Mouse (Mus musculus) G1E (cell line): ENCODE results near the gene Eps8. TPM values are rescaled to one million over a fixed set of nuclear protein-coding genes. Genes with fewer than 3 reads are reported as not detected.

Experiments
- ATAC-seq: 2 replicates; pipeline ENCODE4 v1.8.0; 2016; ENCODE audit warnings: mild to moderate bottlenecking; ENCODE audit not compliant: insufficient number of reproducible peaks, poor library complexity, low FRiP score, severe bottlenecking; ENCODE audit errors: extremely low read depth
- DNase-seq: peaks from one replicate; pipeline ENCODE4 v3.0.0; 2012; ENCODE audit warnings: low spot score
- H3K27me3 ChIP-seq: 2 replicates; pipeline ENCODE4 v1.6.1; 2012; ENCODE audit warnings: mild to moderate bottlenecking, low read length, inconsistent platforms; ENCODE audit not compliant: insufficient read depth
- H3K36me3 ChIP-seq: replicated peaks from 2 replicates; pipeline ENCODE3; 2012; ENCODE audit warnings: mild to moderate bottlenecking, inconsistent platforms
- H3K4me1 ChIP-seq: 2 replicates; pipeline ENCODE4 v1.6.1; 2012; ENCODE audit warnings: low read depth, low read length, inconsistent platforms, mixed read lengths; ENCODE audit not compliant: insufficient read depth
- H3K4me3 ChIP-seq: 2 replicates; pipeline ENCODE4 v1.5.1; 2012; ENCODE audit warnings: low read depth, mild to moderate bottlenecking, inconsistent platforms, low read length, moderate library complexity, mixed read lengths
- H3K9me3 ChIP-seq: replicated peaks from 2 replicates; pipeline ENCODE4 v1.6.1; 2012; ENCODE audit warnings: inconsistent platforms
- CTCF ChIP-seq: IDR thresholded peaks from 2 replicates; pipeline ENCODE4 v1.5.1; 2012; ENCODE audit warnings: low read depth, low read length, inconsistent platforms, mixed read lengths
- GATA1 ChIP-seq: IDR thresholded peaks from 2 replicates; pipeline ENCODE4 v1.6.1; 2012; ENCODE audit warnings: borderline replicate concordance, low read length, inconsistent platforms, mixed read lengths
- GATA2 ChIP-seq: IDR thresholded peaks from 2 replicates; pipeline ENCODE4 v1.6.1; 2012; ENCODE audit warnings: low read depth, low read length, inconsistent platforms, borderline replicate concordance
- POLR2AphosphoS5 ChIP-seq: IDR thresholded peaks from 2 replicates; pipeline ENCODE4 v1.6.1; 2012; ENCODE audit warnings: low read depth, low read length, inconsistent platforms; ENCODE audit not compliant: insufficient replicate concordance
- TAL1 ChIP-seq: conservative IDR thresholded peaks from 2 replicates; pipeline ENCODE4 v1.6.1; 2012; ENCODE audit warnings: low read depth, low read length, inconsistent platforms, mixed read lengths
- polyA plus RNA-seq: library from polyadenylated mRNA; stranded (reverse); fragments of >175 nt; gene quantifications from 2 replicates; pipeline ENCODE4 v1.2.3, GENCODE M21; 2012
- total RNA-seq, 2 experiments: library from RNA; stranded (forward) in 1 of 2; stranded (reverse) in 1 of 2; fragments of 200-1000 nt in 1 of 2; fragments of >200 nt in 1 of 2; fragmentation: Nextera tagmentation in 1 of 2; gene quantifications; 2 replicates each; pipeline ENCODE4 v1.2.3; 2014 to 2017

Eps8 gene
- total and polyA plus RNA-seq, 3 experiments: 0.33 TPM; not detected in 2

DNA sequence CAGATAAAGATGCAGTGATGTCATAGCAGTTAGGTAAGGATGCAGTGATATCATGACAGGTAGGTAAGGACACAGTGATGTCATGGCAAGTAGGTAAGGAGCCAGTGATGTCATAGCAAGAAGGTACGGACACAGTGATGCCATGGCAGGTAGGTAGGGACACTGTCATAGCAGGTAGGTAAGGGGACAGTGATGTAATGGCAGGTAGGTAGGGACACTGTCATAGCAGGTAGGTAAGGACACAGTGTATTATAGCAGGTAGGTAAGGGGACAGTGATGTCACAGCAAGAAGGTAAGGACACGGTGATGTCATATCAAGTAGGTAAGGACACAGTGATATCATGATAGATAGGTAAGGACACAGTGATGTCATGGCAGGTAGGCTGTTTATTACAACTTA lies 158.1 kb downstream of the Eps8 start:
- ATAC-seq: no peak
- TF ChIP-seq GATA1 (no peak), CTCF (no peak), TAL1 (no peak), POLR2AphosphoS5 (no peak), GATA2 (no peak)
- H3K4me3 ChIP-seq: no peak overlapping the region
- no peaks in the 10 kb centered on the region for H3K4me1 ChIP-seq
- H3K9me3 ChIP-seq: peaks cover 48% of the 10 kb centered on the region
- no peak for DNase-seq
- no peaks in the 10 kb centered on the region for H3K36me3 ChIP-seq
- no peaks in the 10 kb centered on the region for H3K27me3 ChIP-seq

DNA sequence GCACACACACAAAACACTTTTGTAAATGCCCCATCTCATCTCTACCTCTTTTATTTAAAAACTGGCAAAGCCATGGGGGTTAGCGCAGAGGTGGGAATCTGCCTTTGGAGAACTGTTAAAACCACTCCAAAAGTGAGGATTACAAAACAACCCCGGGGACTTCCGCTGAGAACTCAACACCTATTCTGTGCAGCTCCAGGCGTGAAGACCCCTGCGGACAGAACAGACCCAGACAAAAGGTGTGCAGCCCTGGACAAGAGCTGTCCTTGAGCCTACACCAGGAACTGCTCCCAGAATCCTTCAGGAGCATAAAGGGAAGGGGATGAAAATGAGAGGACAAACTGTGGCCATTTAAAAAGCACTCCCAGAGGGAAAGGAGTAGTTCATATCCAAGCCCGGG lies 159.4 kb downstream of the Eps8 start:
- TF ChIP-seq CTCF (no peak), TAL1 (no peak), GATA2 (no peak), GATA1 (no peak), POLR2AphosphoS5 (no peak)
- Histone ChIP-seq H3K27me3 (no peaks in the 10 kb centered on the region), H3K4me3 (no peak overlapping the region), H3K36me3 (no peaks in the 10 kb centered on the region), H3K9me3 (peaks cover 43% of the 10 kb centered on the region), H3K4me1 (no peaks in the 10 kb centered on the region)
- ATAC-seq: no peak
- DNase-seq: no peak

DNA sequence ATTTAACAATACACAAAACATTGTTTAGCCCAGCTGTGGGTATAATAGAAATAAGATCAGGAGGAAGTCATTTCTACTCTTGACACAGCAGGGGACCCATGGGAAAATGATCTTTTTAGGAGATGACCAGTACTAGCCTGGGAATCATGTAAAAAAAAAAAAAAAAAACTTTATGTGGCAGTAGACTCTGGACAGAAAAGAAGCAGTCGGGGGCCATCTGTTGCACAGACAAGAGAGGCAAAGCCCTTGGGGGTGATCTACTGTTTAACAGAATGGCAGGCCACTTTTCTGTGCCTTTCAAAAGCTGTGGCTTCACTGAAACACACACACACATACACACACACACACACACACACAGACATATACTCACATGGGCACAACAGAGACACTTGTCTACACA lies 159.9 kb downstream of the Eps8 start:
- TF ChIP-seq POLR2AphosphoS5: no peak
- TF ChIP-seq GATA2: no peak
- TF ChIP-seq GATA1: no peak
- no peak for TF ChIP-seq CTCF
- TF ChIP-seq TAL1: no peak
- no peaks in the 10 kb centered on the region for H3K27me3 ChIP-seq
- ATAC-seq (no peak), DNase-seq (no peak)
- peaks cover 47% of the 10 kb centered on the region for H3K9me3 ChIP-seq
- H3K4me3 ChIP-seq: no peak overlapping the region
- no peaks in the 10 kb centered on the region for H3K36me3 ChIP-seq
- H3K4me1 ChIP-seq: no peaks in the 10 kb centered on the region

DNA sequence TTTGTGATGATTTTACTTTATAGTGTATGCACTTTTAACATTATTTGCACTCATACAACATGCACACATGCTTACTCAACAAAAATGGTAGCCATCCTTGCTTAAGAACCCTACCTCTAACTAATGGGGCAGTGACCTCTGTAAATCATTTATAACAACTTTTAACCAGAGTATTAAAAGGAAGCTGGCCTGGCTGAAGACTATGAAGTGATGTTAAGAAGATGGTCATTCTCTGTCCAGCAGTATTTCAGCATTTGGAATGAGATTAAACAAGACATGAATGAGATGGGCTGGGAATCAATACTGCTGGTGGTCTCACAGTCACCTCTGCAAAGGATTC lies 160.6 kb downstream of the Eps8 start:
- no peaks in the 10 kb centered on the region for H3K4me1 ChIP-seq
- no peak for ATAC-seq
- H3K36me3 ChIP-seq: no peaks in the 10 kb centered on the region
- no peaks in the 10 kb centered on the region for H3K27me3 ChIP-seq
- no peak for DNase-seq
- H3K4me3 ChIP-seq: no peak overlapping the region
- TF ChIP-seq TAL1: no peak
- TF ChIP-seq CTCF: no peak
- no peak for TF ChIP-seq POLR2AphosphoS5
- no peak for TF ChIP-seq GATA2
- no peak for TF ChIP-seq GATA1
- H3K9me3 ChIP-seq: peaks cover 53% of the 10 kb centered on the region

DNA sequence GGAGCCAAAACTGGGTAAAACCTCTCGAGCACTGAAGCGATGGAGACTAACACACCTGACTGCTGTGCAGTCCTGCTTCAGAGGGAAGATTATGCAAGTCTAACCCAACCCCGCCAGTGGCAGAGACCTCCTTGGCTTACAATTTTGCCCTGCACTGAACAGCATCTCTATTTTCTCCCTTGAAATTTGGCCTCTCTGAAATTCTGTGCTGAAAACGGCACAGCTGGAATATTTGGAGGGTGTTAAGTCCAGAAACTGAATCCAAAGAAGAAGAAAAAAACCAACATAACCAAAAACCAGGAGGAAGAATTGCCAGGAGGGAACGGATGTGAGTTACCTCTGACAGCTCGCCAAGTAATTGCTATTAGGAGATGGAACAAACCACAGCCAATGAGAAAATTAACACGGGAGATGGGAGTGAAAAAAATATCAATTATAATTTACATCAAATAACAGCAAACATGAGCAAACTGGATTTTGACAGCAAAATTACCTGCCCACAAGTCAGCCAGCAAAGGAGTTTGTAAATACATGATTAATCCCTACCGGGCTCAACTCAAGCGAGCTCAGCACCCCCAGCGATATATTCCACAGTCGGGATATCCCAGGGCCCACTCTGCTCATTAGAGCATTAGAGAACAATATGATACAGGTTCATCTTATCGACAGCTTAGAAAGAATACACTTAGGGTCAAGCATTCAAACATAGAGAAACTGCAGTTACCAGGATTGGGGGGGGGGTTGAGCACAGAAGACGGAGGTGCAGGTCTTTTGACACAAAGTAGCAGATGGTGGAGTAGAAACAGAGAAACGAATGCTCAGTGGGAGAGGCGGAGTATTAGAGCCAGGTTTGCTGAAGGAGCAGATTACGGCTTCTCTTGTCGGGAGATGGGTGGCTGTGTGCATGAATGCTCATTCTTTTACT lies 161.2 kb downstream of the Eps8 start:
- no peak for ATAC-seq
- DNase-seq: no peak
- H3K36me3 ChIP-seq: no peaks in the 10 kb centered on the region
- H3K4me1 ChIP-seq: no peaks in the 10 kb centered on the region
- no peak overlapping the region for H3K4me3 ChIP-seq
- H3K27me3 ChIP-seq: no peaks in the 10 kb centered on the region
- peaks cover 52% of the 10 kb centered on the region for H3K9me3 ChIP-seq
- no peak for TF ChIP-seq GATA2
- no peak for TF ChIP-seq CTCF
- TF ChIP-seq GATA1: no peak
- no peak for TF ChIP-seq POLR2AphosphoS5
- no peak for TF ChIP-seq TAL1

DNA sequence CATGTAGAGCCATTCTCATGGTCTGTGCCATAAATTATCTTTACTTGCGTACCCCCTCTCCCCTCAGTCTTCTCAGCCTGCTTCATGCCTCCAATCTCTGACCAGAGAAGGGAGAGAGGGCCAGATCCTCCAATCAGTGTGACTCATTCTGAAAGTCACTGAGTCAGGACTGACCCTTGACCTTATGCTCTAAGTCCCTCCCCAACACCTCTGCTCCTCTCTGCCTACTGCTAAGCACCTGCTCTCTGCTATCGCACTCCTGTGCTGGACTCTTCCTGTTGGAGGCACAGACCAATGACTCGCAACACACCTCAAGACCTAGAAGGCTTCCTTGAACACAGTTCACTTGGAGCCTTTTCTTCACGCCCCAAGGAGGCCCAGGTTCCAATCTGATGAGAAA lies 162.1 kb downstream of the Eps8 start:
- ATAC-seq (no peak), DNase-seq (no peak)
- H3K4me3 ChIP-seq: no peak overlapping the region
- no peaks in the 10 kb centered on the region for H3K4me1 ChIP-seq
- H3K27me3 ChIP-seq: no peaks in the 10 kb centered on the region
- H3K36me3 ChIP-seq: no peaks in the 10 kb centered on the region
- no peak for TF ChIP-seq GATA1
- TF ChIP-seq CTCF: no peak
- TF ChIP-seq POLR2AphosphoS5: no peak
- TF ChIP-seq GATA2: no peak
- TF ChIP-seq TAL1: no peak
- H3K9me3 ChIP-seq: peaks cover 52% of the 10 kb centered on the region

DNA sequence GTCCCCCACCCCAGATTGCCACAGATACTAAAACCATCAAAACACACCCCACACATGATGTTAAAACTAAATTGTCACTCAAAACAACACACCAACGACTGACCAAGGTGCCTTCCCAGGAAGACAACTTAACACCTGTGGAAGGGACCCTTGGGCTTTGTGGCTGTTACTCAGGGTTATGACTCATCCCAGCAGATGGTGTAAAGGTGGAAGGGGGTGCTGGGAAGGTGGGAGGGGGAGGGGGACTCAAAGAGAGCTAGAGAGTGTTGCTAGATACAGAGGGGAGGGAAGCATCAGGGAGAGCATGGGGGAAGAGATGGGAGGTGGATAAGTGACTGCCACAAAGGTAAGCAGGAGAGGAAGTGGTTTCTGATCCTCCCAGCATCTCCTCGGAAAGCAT lies 163.0 kb downstream of the Eps8 start:
- no peaks in the 10 kb centered on the region for H3K36me3 ChIP-seq
- ATAC-seq (no peak), DNase-seq (no peak)
- H3K9me3 ChIP-seq: peaks cover 48% of the 10 kb centered on the region
- H3K27me3 ChIP-seq: no peaks in the 10 kb centered on the region
- H3K4me3 ChIP-seq: no peak overlapping the region
- TF ChIP-seq GATA1: no peak
- TF ChIP-seq GATA2: no peak
- no peak for TF ChIP-seq CTCF
- no peak for TF ChIP-seq TAL1
- TF ChIP-seq POLR2AphosphoS5: no peak
- no peaks in the 10 kb centered on the region for H3K4me1 ChIP-seq
